Mouse (Mus musculus) lung, postnatal 0 days (tissue): ENCODE measurements around the gene Armc9.

Experiments used
- CTCF ChIP-seq: IDR thresholded peaks from 2 replicates; pipeline ENCODE4 v1.5.1; 2016; ENCODE audit warnings: antibody characterized with exemption, mild to moderate bottlenecking
- EP300 ChIP-seq: IDR thresholded peaks from 2 replicates; pipeline ENCODE4 v1.6.1; 2016; ENCODE audit warnings: antibody characterized with exemption, mild to moderate bottlenecking, control low read depth

DNA sequence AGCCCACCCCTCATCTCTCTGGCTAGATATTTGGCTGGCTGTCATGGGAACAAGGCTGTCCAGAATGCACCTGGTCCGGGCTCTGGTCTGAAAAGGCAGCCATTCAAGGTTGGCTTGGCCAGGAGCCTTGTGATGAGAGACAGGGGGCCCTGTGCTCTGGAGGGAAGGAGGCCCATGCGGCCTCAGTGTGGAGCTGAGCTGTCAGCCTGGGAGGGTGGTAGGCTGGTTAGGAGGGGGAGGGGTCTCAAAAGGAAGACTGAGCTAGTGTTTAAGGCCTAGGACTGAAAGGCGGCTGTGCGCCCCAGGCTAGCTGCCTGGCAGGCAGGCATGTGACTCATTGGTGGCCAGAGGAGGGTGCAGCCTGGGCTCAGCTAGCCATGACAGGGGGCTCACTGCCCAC is 139.9 kb downstream of the Armc9 start:
- TF ChIP-seq CTCF (no peak), EP300 (no peak)
